Mouse (Mus musculus): ENCODE data around the gene Atxn1.

Atxn1 gene

GRCm38 (mm10) chr13:45630518-45631290, 334.1 kb downstream of the Atxn1 start:
- DNase-seq (ENCODE audit: low spot score in 2 of 2) = no peak

GRCm38 (mm10) chr13:45629750-45630149, 335.1 kb downstream of the Atxn1 start:
- no peak for DNase-seq (ENCODE audit: low spot score in 2 of 2)

- no peak for DNase-seq (ENCODE audit: low spot score in 2 of 2)
Observed at GRCm38 (mm10) chr13:45628341-45628740, 336.5 kb downstream of the Atxn1 start.

GRCm38 (mm10) chr13:45627206-45627751, 337.5 kb downstream of the Atxn1 start:
- no peak for DNase-seq (ENCODE audit: low spot score in 2 of 2)

- no peak for DNase-seq (ENCODE audit: low spot score in 2 of 2)
Observed at GRCm38 (mm10) chr13:45625740-45626139, 339.1 kb downstream of the Atxn1 start.

GRCm38 (mm10) chr13:45623846-45624245, 341.0 kb downstream of the Atxn1 start:
- DNase-seq (ENCODE audit: low spot score in 2 of 2) = no peak

- DNase-seq (ENCODE audit: low spot score in 2 of 2) = no peak
Observed at GRCm38 (mm10) chr13:45622871-45623546, 341.8 kb downstream of the Atxn1 start.

GRCm38 (mm10) chr13:45620687-45621086, 344.1 kb downstream of the Atxn1 start:
- DNase-seq (ENCODE audit: low spot score in 2 of 2) = no peak

GRCm38 (mm10) chr13:45620281-45620680, 344.5 kb downstream of the Atxn1 start:
- DNase-seq (ENCODE audit: low spot score in 2 of 2) = no peak

GRCm38 (mm10) chr13:45617988-45618387, 346.8 kb downstream of the Atxn1 start:
- DNase-seq (ENCODE audit: low spot score in 2 of 2) = no peak

GRCm38 (mm10) chr13:45614762-45615161, 350.0 kb downstream of the Atxn1 start:
- DNase-seq (ENCODE audit: low spot score in 2 of 2) = no peak

GRCm38 (mm10) chr13:45613346-45613745, 351.5 kb downstream of the Atxn1 start:
- DNase-seq (ENCODE audit: low spot score in 2 of 2) = peak in 1 of 2 experiments; percentile 1

GRCm38 (mm10) chr13:45611554-45611953, 353.3 kb downstream of the Atxn1 start:
- no peak for DNase-seq (ENCODE audit: low spot score in 2 of 2)

- no peak for DNase-seq (ENCODE audit: low spot score in 2 of 2)
Observed at GRCm38 (mm10) chr13:45609461-45609860, 355.3 kb downstream of the Atxn1 start.

GRCm38 (mm10) chr13:45608593-45608992, 356.2 kb downstream of the Atxn1 start:
- DNase-seq (ENCODE audit: low spot score in 2 of 2) = no peak

GRCm38 (mm10) chr13:45607946-45608345, 356.9 kb downstream of the Atxn1 start:
- DNase-seq (ENCODE audit: low spot score in 2 of 2) = no peak

GRCm38 (mm10) chr13:45603636-45604035, 361.2 kb downstream of the Atxn1 start:
- DNase-seq (ENCODE audit: low spot score in 2 of 2) = no peak

GRCm38 (mm10) chr13:45600443-45600842, 364.4 kb downstream of the Atxn1 start:
- no peak for DNase-seq (ENCODE audit: low spot score in 2 of 2)

- no peak for DNase-seq (ENCODE audit: low spot score in 2 of 2)
Observed at GRCm38 (mm10) chr13:45599831-45600230, 365.0 kb downstream of the Atxn1 start.

- DNase-seq (ENCODE audit: low spot score in 2 of 2) = no peak
Observed at GRCm38 (mm10) chr13:45595416-45595815, 369.4 kb downstream of the Atxn1 start.

GRCm38 (mm10) chr13:45593914-45594313, 370.9 kb downstream of the Atxn1 start:
- DNase-seq (ENCODE audit: low spot score in 2 of 2) = no peak

- no peak for DNase-seq (ENCODE audit: low spot score in 2 of 2)
Observed at GRCm38 (mm10) chr13:45590898-45591297, 373.9 kb downstream of the Atxn1 start.

GRCm38 (mm10) chr13:45583061-45583460, 381.7 kb downstream of the Atxn1 start:
- no peak for DNase-seq (ENCODE audit: low spot score in 2 of 2)
